Mouse (Mus musculus) neural tube, embryonic 10.5 days (tissue): ENCODE measurements at regions not wholly inside any gene's neighbourhood (a gene's known extent, or its start where the extent isn't known, plus 50 kb on each side); places are given as distances from the start of the nearest gene placed in this dataset.
"Not testable (repeated sequence)": the region's sequence is repeated elsewhere in the genome, so short reads cannot be mapped to it uniquely, and the experiment has no call there.

Experiments
- DNase-seq: peaks from one replicate; pipeline ENCODE4 v3.0.0-alpha.2; 2017; ENCODE audit warnings: low spot score; ENCODE audit errors: extremely low spot score

GRCm38 (mm10) chr11:52460190-52460780, 64.1 kb downstream of the 9530068E07Rik start:
- peak; percentile 19 for DNase-seq

GRCm38 (mm10) chr11:52471128-52471527, 74.9 kb downstream of the 9530068E07Rik start:
- not testable (repeated sequence) for DNase-seq

GRCm38 (mm10) chr11:52480111-52480510, 83.9 kb downstream of the 9530068E07Rik start:
- not testable (repeated sequence) for DNase-seq

- not testable (repeated sequence) for DNase-seq
These were observed 84.5 kb downstream of the 9530068E07Rik start for GRCm38 (mm10) chr11:52480694-52481093.

- not testable (repeated sequence) for DNase-seq
These were observed 87.3 kb downstream of the 9530068E07Rik start for GRCm38 (mm10) chr11:52483534-52483933.

- not testable (repeated sequence) for DNase-seq
These were observed 92.3 kb downstream of the 9530068E07Rik start for GRCm38 (mm10) chr11:52488538-52488937.

- DNase-seq, result no peak
These were observed 97.1 kb downstream of the 9530068E07Rik start for GRCm38 (mm10) chr11:52493336-52493735.

- DNase-seq, result no peak
These were observed 100.7 kb downstream of the 9530068E07Rik start for GRCm38 (mm10) chr11:52496908-52497307.

- peak; percentile 48 for DNase-seq
These were observed 106.6 kb downstream of the 9530068E07Rik start for GRCm38 (mm10) chr11:52502759-52503365.

- DNase-seq, result no peak
These were observed 115.6 kb downstream of the 9530068E07Rik start for GRCm38 (mm10) chr11:52511831-52512297.

- peak; percentile 33 for DNase-seq
These were observed 121.1 kb downstream of the 9530068E07Rik start for GRCm38 (mm10) chr11:52517330-52517729.

GRCm38 (mm10) chr11:52519877-52520276, 123.6 kb downstream of the 9530068E07Rik start:
- DNase-seq, result no peak

GRCm38 (mm10) chr11:52521879-52522278, 125.7 kb downstream of the 9530068E07Rik start:
- DNase-seq, result peak; percentile 35

GRCm38 (mm10) chr11:52522384-52522783, 126.2 kb downstream of the 9530068E07Rik start:
- no peak for DNase-seq

- no peak for DNase-seq
These were observed 127.0 kb downstream of the 9530068E07Rik start for GRCm38 (mm10) chr11:52523191-52523590.

- no peak for DNase-seq
These were observed 127.4 kb downstream of the 9530068E07Rik start for GRCm38 (mm10) chr11:52523671-52524070.

- DNase-seq, result no peak
These were observed 129.2 kb downstream of the 9530068E07Rik start for GRCm38 (mm10) chr11:52525446-52525845.

GRCm38 (mm10) chr11:52526306-52526705, 130.1 kb downstream of the 9530068E07Rik start:
- DNase-seq, result no peak

- DNase-seq, result no peak
These were observed 137.2 kb downstream of the 9530068E07Rik start for GRCm38 (mm10) chr11:52533379-52533778.

- DNase-seq, result no peak
These were observed 138.4 kb downstream of the 9530068E07Rik start for GRCm38 (mm10) chr11:52534586-52534985.

- no peak for DNase-seq
These were observed 140.0 kb downstream of the 9530068E07Rik start for GRCm38 (mm10) chr11:52536211-52536610.

- DNase-seq, result no peak
These were observed 140.6 kb downstream of the 9530068E07Rik start for GRCm38 (mm10) chr11:52536841-52537240.
